Mouse (Mus musculus) CH12.LX (cell line): ENCODE data around the gene Nampt. TPM values are rescaled to one million over a fixed set of nuclear protein-coding genes. Genes with fewer than 3 reads are reported as not detected.
A peak's percentile ranks its signal among the peaks of the same experiment; 100 is the strongest.

Experiments used
- DNase-seq: peaks from one replicate; pipeline ENCODE4 v3.0.0-alpha.2; 2013; ENCODE audit errors: extremely low read depth
- H3K27ac ChIP-seq: 2 replicates; pipeline ENCODE4 v1.5.1; 2012; ENCODE audit warnings: low read depth, mild to moderate bottlenecking, control low read depth, moderate library complexity; ENCODE audit not compliant: insufficient read depth
- H3K27me3 ChIP-seq: replicated peaks from 2 replicates; pipeline ENCODE3; 2012; ENCODE audit warnings: inconsistent platforms
- H3K36me3 ChIP-seq, 2 experiments: replicated peaks in 1 of 2; 2 replicates each; pipeline versions ENCODE3 to v1.6.1; 2012; ENCODE audit warnings: inconsistent platforms in 1 of 2, low read length in 1 of 2, mild to moderate bottlenecking in 1 of 2, mixed read lengths in 1 of 2, moderate library complexity in 1 of 2; ENCODE audit not compliant: control insufficient read depth in 1 of 2, insufficient read depth in 1 of 2
- H3K4me1 ChIP-seq, 2 experiments: 2 replicates each; pipeline ENCODE4 v1.6.1; 2012; ENCODE audit warnings: inconsistent platforms in 1 of 2, moderate library complexity in 1 of 2; ENCODE audit not compliant: insufficient read depth in 2 of 2, control insufficient read depth in 1 of 2
- H3K4me2 ChIP-seq: 2 replicates; pipeline ENCODE4 v1.6.1; 2012; ENCODE audit warnings: low read depth, mild to moderate bottlenecking, control low read depth; ENCODE audit not compliant: poor library complexity, insufficient read depth, severe bottlenecking
- H3K4me3 ChIP-seq, 3 experiments: fragments of 150-350 bp in 1 of 3; sonication (generic) in 1 of 3; replicated peaks in 1 of 3; 2 replicates each; pipeline versions ENCODE3 to v1.5.1; 2011 to 2012; ENCODE audit warnings: low read depth in 2 of 3, low read length in 2 of 3, mild to moderate bottlenecking in 2 of 3, moderate library complexity in 2 of 3, control low read depth in 1 of 3, improper control_type of control experiment in 1 of 3, inconsistent platforms in 1 of 3, mixed read lengths in 1 of 3; ENCODE audit not compliant: poor library complexity in 1 of 3
- H3K79me2 ChIP-seq: replicated peaks from 2 replicates; pipeline ENCODE4 v1.6.1; 2012; ENCODE audit warnings: mild to moderate bottlenecking, moderate library complexity; ENCODE audit not compliant: control insufficient read depth, poor library complexity, insufficient read depth, severe bottlenecking; ENCODE audit errors: extremely low read depth
- H3K9ac ChIP-seq: 2 replicates; pipeline ENCODE4 v1.6.1; 2012; ENCODE audit warnings: low read depth, mild to moderate bottlenecking, control low read depth, moderate library complexity; ENCODE audit not compliant: insufficient read depth
- H3K9me3 ChIP-seq: replicated peaks from 2 replicates; pipeline ENCODE3; 2012; ENCODE audit warnings: low read length, inconsistent platforms, mixed read lengths
- BHLHE40 ChIP-seq: IDR thresholded peaks from 2 replicates; pipeline ENCODE4 v1.6.1; 2011; ENCODE audit warnings: mild to moderate bottlenecking, low read depth, low read length, improper control_type of control experiment
- CHD1 ChIP-seq: IDR thresholded peaks from 2 replicates; pipeline ENCODE4 v1.6.1; 2012; ENCODE audit warnings: low read depth, low read length, improper control_type of control experiment, inconsistent platforms
- CHD2 ChIP-seq: IDR thresholded peaks from 2 replicates; pipeline ENCODE4 v1.6.1; 2011; ENCODE audit warnings: low read length, improper control_type of control experiment
- CTCF ChIP-seq, 2 experiments: IDR thresholded peaks in 1 of 2; conservative IDR thresholded peaks in 1 of 2; 2 replicates each; pipeline ENCODE4 v1.5.1; 2011 to 2012; ENCODE audit warnings: low read depth in 2 of 2, low read length in 2 of 2, improper control_type of control experiment in 1 of 2, inconsistent platforms in 1 of 2, mild to moderate bottlenecking in 1 of 2, moderate library complexity in 1 of 2
- E2F4 ChIP-seq: IDR thresholded peaks from 2 replicates; pipeline ENCODE4 v1.6.1; 2011; ENCODE audit warnings: low read depth, low read length, improper control_type of control experiment; ENCODE audit not compliant: insufficient replicate concordance
- ELF1 ChIP-seq: IDR thresholded peaks from 2 replicates; pipeline ENCODE4 v1.6.1; 2014; ENCODE audit warnings: low read depth, mild to moderate bottlenecking, inconsistent platforms, low read length, improper control_type of control experiment
- EP300 ChIP-seq: IDR thresholded peaks from 2 replicates; pipeline ENCODE4 v1.6.1; 2011; ENCODE audit warnings: low read length, improper control_type of control experiment
- ETS1 ChIP-seq: conservative IDR thresholded peaks from 2 replicates; pipeline ENCODE4 v1.6.1; 2012; ENCODE audit warnings: low read depth, mild to moderate bottlenecking, inconsistent platforms, low read length, improper control_type of control experiment, moderate library complexity
- GABPA ChIP-seq: IDR thresholded peaks from 2 replicates; pipeline ENCODE4 v1.6.1; 2012; ENCODE audit warnings: low read depth, low read length, improper control_type of control experiment, inconsistent platforms; ENCODE audit not compliant: insufficient replicate concordance
- HCFC1 ChIP-seq: IDR thresholded peaks from 2 replicates; pipeline ENCODE4 v1.6.1; 2012; ENCODE audit warnings: low read depth, mild to moderate bottlenecking, inconsistent platforms, low read length, improper control_type of control experiment
- IRF4 ChIP-seq: IDR thresholded peaks from 2 replicates; pipeline ENCODE4 v1.6.1; 2014; ENCODE audit warnings: low read depth, mild to moderate bottlenecking, inconsistent platforms, low read length, improper control_type of control experiment
- JUN ChIP-seq: IDR thresholded peaks from 2 replicates; pipeline ENCODE4 v1.6.1; 2011; ENCODE audit warnings: low read depth, mild to moderate bottlenecking, low read length, improper control_type of control experiment, moderate library complexity; ENCODE audit not compliant: insufficient read depth
- JUND ChIP-seq: conservative IDR thresholded peaks from 2 replicates; pipeline ENCODE4 v1.6.1; 2011; ENCODE audit warnings: low read depth, low read length, improper control_type of control experiment
- KAT2A ChIP-seq: IDR thresholded peaks from 2 replicates; pipeline ENCODE4 v1.6.1; 2012; ENCODE audit warnings: low read length, improper control_type of control experiment, inconsistent platforms; ENCODE audit not compliant: insufficient replicate concordance
- MAZ ChIP-seq: IDR thresholded peaks from 2 replicates; pipeline ENCODE4 v1.6.1; 2012; ENCODE audit warnings: low read depth, mild to moderate bottlenecking, inconsistent platforms, low read length, improper control_type of control experiment, moderate library complexity
- MEF2A ChIP-seq: IDR thresholded peaks from 2 replicates; pipeline ENCODE4 v1.6.1; 2014; ENCODE audit warnings: low read depth, mild to moderate bottlenecking, inconsistent platforms, low read length, improper control_type of control experiment, borderline replicate concordance
- MXI1 ChIP-seq: IDR thresholded peaks from 2 replicates; pipeline ENCODE4 v1.6.1; 2011; ENCODE audit warnings: mild to moderate bottlenecking, low read depth, low read length, improper control_type of control experiment
- MYC ChIP-seq: IDR thresholded peaks from 2 replicates; pipeline ENCODE4 v1.6.1; 2011; ENCODE audit warnings: low read depth, mild to moderate bottlenecking, improper control_type of control experiment, low read length
- NELFE ChIP-seq: IDR thresholded peaks from 2 replicates; pipeline ENCODE4 v1.6.1; 2011; ENCODE audit warnings: low read depth, low read length, improper control_type of control experiment
- NRF1 ChIP-seq: IDR thresholded peaks from 2 replicates; pipeline ENCODE4 v1.6.1; 2014; ENCODE audit warnings: low read depth, mild to moderate bottlenecking, inconsistent platforms, low read length, improper control_type of control experiment, moderate library complexity
- PAX5 ChIP-seq: IDR thresholded peaks from 2 replicates; pipeline ENCODE4 v1.6.1; 2012; ENCODE audit warnings: low read length, inconsistent platforms, mixed read lengths
- POLR2AphosphoS2 ChIP-seq: IDR thresholded peaks from 2 replicates; pipeline ENCODE4 v1.6.1; 2011; ENCODE audit warnings: low read depth, low read length, improper control_type of control experiment
- RAD21 ChIP-seq: IDR thresholded peaks from 2 replicates; pipeline ENCODE4 v1.6.1; 2011; ENCODE audit warnings: low read depth, mild to moderate bottlenecking, low read length, improper control_type of control experiment, moderate library complexity
- SMC3 ChIP-seq: IDR thresholded peaks from 2 replicates; pipeline ENCODE4 v1.6.1; 2011; ENCODE audit warnings: low read depth, low read length, improper control_type of control experiment
- TBP ChIP-seq: conservative IDR thresholded peaks from 2 replicates; pipeline ENCODE4 v1.6.1; 2011; ENCODE audit warnings: low read depth, low read length, improper control_type of control experiment
- TCF12 ChIP-seq: IDR thresholded peaks from 2 replicates; pipeline ENCODE4 v1.6.1; 2014; ENCODE audit warnings: low read depth, mild to moderate bottlenecking, inconsistent platforms, low read length, improper control_type of control experiment
- UBTF ChIP-seq: IDR thresholded peaks from 2 replicates; pipeline ENCODE4 v1.6.1; 2012; ENCODE audit warnings: low read depth, mild to moderate bottlenecking, inconsistent platforms, low read length, improper control_type of control experiment, moderate library complexity
- USF1 ChIP-seq: IDR thresholded peaks from 2 replicates; pipeline ENCODE4 v1.6.1; 2014; ENCODE audit warnings: low read depth, mild to moderate bottlenecking, inconsistent platforms, low read length, improper control_type of control experiment
- USF2 ChIP-seq: conservative IDR thresholded peaks from 2 replicates; pipeline ENCODE4 v1.6.1; 2011; ENCODE audit warnings: low read depth, low read length, improper control_type of control experiment
- ZC3H11A ChIP-seq: IDR thresholded peaks from 2 replicates; pipeline ENCODE4 v1.6.1; 2012; ENCODE audit warnings: low read depth, mild to moderate bottlenecking, inconsistent platforms, low read length, improper control_type of control experiment
- ZKSCAN1 ChIP-seq: IDR thresholded peaks from 2 replicates; pipeline ENCODE4 v1.6.1; 2012; ENCODE audit warnings: low read depth, inconsistent platforms, low read length, improper control_type of control experiment, borderline replicate concordance
- ZMIZ1 ChIP-seq: IDR thresholded peaks from 2 replicates; pipeline ENCODE4 v1.6.1; 2012; ENCODE audit warnings: low read depth, mild to moderate bottlenecking, inconsistent platforms, low read length, improper control_type of control experiment
- dilution Hi-C: fragments of 300-500 bp; cut with MboI; formaldehyde crosslinking; loops from 2 replicates; pipeline ENCODE4 v1.14.3; 2020; ENCODE audit warnings: low sequenced_read_pairs; ENCODE audit not compliant: extremely low pct_unique_long_range_greater_than_20kb, extremely low pct_ligation_motif_present
- in situ Hi-C: fragments of 300-500 bp; cut with MboI; formaldehyde crosslinking; loops from 3 replicates; pipeline ENCODE4 v1.14.3; 2019; ENCODE audit warnings: low sequenced_read_pairs, low pct_ligation_motif_present, low pct_unique_long_range_greater_than_20kb, mixed read lengths
- polyA plus RNA-seq: library from polyadenylated mRNA; unstranded; fragments of >175 nt; gene quantifications from 2 replicates; pipeline ENCODE4 v1.2.1, GENCODE M21; 2012; ENCODE audit warnings: low read depth; ENCODE audit not compliant: insufficient read length
- total RNA-seq, 2 experiments: library from RNA; depleted of rRNA; stranded (reverse); fragments of 300-350 nt in 1 of 2; fragments of >200 nt in 1 of 2; gene quantifications; 2 replicates each; pipeline ENCODE4 v1.2.3; 2012 to 2014

Gene Nampt
- total and polyA plus RNA-seq, 3 experiments, result 50.5 to 206 (median 84.5) TPM

- TF ChIP-seq JUND (no peak), POLR2AphosphoS2 (no peak; the same call in 1 of the 2 replicates), ETS1 (peak; percentile 59), USF2 (peak; percentile 45), UBTF (0 out of 2 replicates have a peak, but pooled peaks have one; percentile 11), KAT2A (no peak), GABPA (no peak), MYC (no peak), PAX5 (no peak), MAZ (no peak), JUN (no peak), MXI1 (peak; percentile 42), EP300 (no peak), ELF1 (no peak; the same call in 1 of the 2 replicates), SMC3 (no peak), NRF1 (peak; percentile 92), RAD21 (no peak), ZMIZ1 (peak; percentile 46)
These were observed 669 bp downstream of the Nampt start (continued) for GRCm38 (mm10) chr12:32819823-32820605.

- DNase-seq, result peak; percentile 51
- in situ Hi-C loops, result no loop called here
- peak overlapping the region; percentile 72 to 99 (median 86) for H3K4me3 ChIP-seq
- no peak for TF ChIP-seq EP300
- no peak for TF ChIP-seq ZKSCAN1
- 0 out of 2 replicates have a peak, but pooled peaks have one; percentile 9 for TF ChIP-seq TBP
- TF ChIP-seq NRF1, result no peak
- no peak for TF ChIP-seq KAT2A
- 0 out of 2 replicates have a peak, but pooled peaks have one; percentile 52 for TF ChIP-seq NELFE
- TF ChIP-seq POLR2AphosphoS2, result peak; percentile 18; the same call in 1 of the 2 replicates
- peak; percentile 86 for TF ChIP-seq MXI1
- TF ChIP-seq ZC3H11A, result no peak
- TF ChIP-seq SMC3, result no peak
- TF ChIP-seq PAX5, result no peak
- peak; percentile 11; the same call in 1 of the 2 replicates for TF ChIP-seq CHD2
- TF ChIP-seq BHLHE40, result peak; percentile 77
- no peak for TF ChIP-seq E2F4
- no peak for TF ChIP-seq MEF2A
- no peak for TF ChIP-seq USF1
- TF ChIP-seq MYC, result no peak
- TF ChIP-seq IRF4, result 0 out of 2 replicates have a peak, but pooled peaks have one; percentile 33
- TF ChIP-seq HCFC1, result no peak
- TF ChIP-seq JUND, result no peak
- TF ChIP-seq TCF12, result no peak
- no peak for TF ChIP-seq CHD1
- no peak for TF ChIP-seq ETS1
- no peak for TF ChIP-seq CTCF (conservative IDR thresholded peaks at IDR 0.05 in 1 of 2, IDR thresholded peaks at IDR 0.05 in 1 of 2; ENCODE audit: low read depth in 2 of 2, low read length in 2 of 2)
These were observed 1.6 kb downstream of the Nampt start for GRCm38 (mm10) chr12:32820688-32821503.

More at GRCm38 (mm10) chr12:32820688-32821503, 1.6 kb downstream of the Nampt start:
- peaks cover 3 to 48% of the 10 kb centered on the region in 2 experiments; a peak in 2 of 4 replicates for H3K4me1 ChIP-seq
- no peaks in the 10 kb centered on the region for H3K9me3 ChIP-seq
- H3K36me3 ChIP-seq, result peaks cover 3 to 32% of the 10 kb centered on the region in 2 experiments
- peak overlapping the region; percentile 82 for H3K9ac ChIP-seq
- peak overlapping the region; percentile 78 for H3K27ac ChIP-seq
- H3K4me2 ChIP-seq, result peak overlapping the region; percentile 24; the same call in 1 of the 2 replicates
- H3K79me2 ChIP-seq, result peaks cover 29% of the 10 kb centered on the region
- H3K27me3 ChIP-seq, result no peaks in the 10 kb centered on the region
- dilution Hi-C loops, result no loop called here
